Mouse (Mus musculus) CH12.LX (cell line): ENCODE data around the gene Cuedc1. TPM values are rescaled to one million over a fixed set of nuclear protein-coding genes. Genes with fewer than 3 reads are reported as not detected.

Experiments
- DNase-seq: peaks from one replicate; pipeline ENCODE4 v3.0.0-alpha.2; 2013; ENCODE audit errors: extremely low read depth
- H3K27ac ChIP-seq: 2 replicates; pipeline ENCODE4 v1.5.1; 2012; ENCODE audit warnings: low read depth, mild to moderate bottlenecking, control low read depth, moderate library complexity; ENCODE audit not compliant: insufficient read depth
- H3K27me3 ChIP-seq: replicated peaks from 2 replicates; pipeline ENCODE3; 2012; ENCODE audit warnings: inconsistent platforms
- H3K36me3 ChIP-seq, 2 experiments: replicated peaks in 1 of 2; 2 replicates each; pipeline versions ENCODE3 to v1.6.1; 2012; ENCODE audit warnings: inconsistent platforms in 1 of 2, low read length in 1 of 2, mild to moderate bottlenecking in 1 of 2, mixed read lengths in 1 of 2, moderate library complexity in 1 of 2; ENCODE audit not compliant: control insufficient read depth in 1 of 2, insufficient read depth in 1 of 2
- H3K4me1 ChIP-seq, 2 experiments: 2 replicates each; pipeline ENCODE4 v1.6.1; 2012; ENCODE audit warnings: inconsistent platforms in 1 of 2, moderate library complexity in 1 of 2; ENCODE audit not compliant: insufficient read depth in 2 of 2, control insufficient read depth in 1 of 2
- H3K4me2 ChIP-seq: 2 replicates; pipeline ENCODE4 v1.6.1; 2012; ENCODE audit warnings: low read depth, mild to moderate bottlenecking, control low read depth; ENCODE audit not compliant: poor library complexity, insufficient read depth, severe bottlenecking
- H3K4me3 ChIP-seq, 3 experiments: fragments of 150-350 bp in 1 of 3; sonication (generic) in 1 of 3; replicated peaks in 1 of 3; 2 replicates each; pipeline versions ENCODE3 to v1.5.1; 2011 to 2012; ENCODE audit warnings: low read depth in 2 of 3, low read length in 2 of 3, mild to moderate bottlenecking in 2 of 3, moderate library complexity in 2 of 3, control low read depth in 1 of 3, improper control_type of control experiment in 1 of 3, inconsistent platforms in 1 of 3, mixed read lengths in 1 of 3; ENCODE audit not compliant: poor library complexity in 1 of 3
- H3K79me2 ChIP-seq: replicated peaks from 2 replicates; pipeline ENCODE4 v1.6.1; 2012; ENCODE audit warnings: mild to moderate bottlenecking, moderate library complexity; ENCODE audit not compliant: control insufficient read depth, poor library complexity, insufficient read depth, severe bottlenecking; ENCODE audit errors: extremely low read depth
- H3K9ac ChIP-seq: 2 replicates; pipeline ENCODE4 v1.6.1; 2012; ENCODE audit warnings: low read depth, mild to moderate bottlenecking, control low read depth, moderate library complexity; ENCODE audit not compliant: insufficient read depth
- H3K9me3 ChIP-seq: replicated peaks from 2 replicates; pipeline ENCODE3; 2012; ENCODE audit warnings: low read length, inconsistent platforms, mixed read lengths
- CHD1 ChIP-seq: IDR thresholded peaks from 2 replicates; pipeline ENCODE4 v1.6.1; 2012; ENCODE audit warnings: low read depth, low read length, improper control_type of control experiment, inconsistent platforms
- E2F4 ChIP-seq: IDR thresholded peaks from 2 replicates; pipeline ENCODE4 v1.6.1; 2011; ENCODE audit warnings: low read depth, low read length, improper control_type of control experiment; ENCODE audit not compliant: insufficient replicate concordance
- ELF1 ChIP-seq: IDR thresholded peaks from 2 replicates; pipeline ENCODE4 v1.6.1; 2014; ENCODE audit warnings: low read depth, mild to moderate bottlenecking, inconsistent platforms, low read length, improper control_type of control experiment
- JUN ChIP-seq: IDR thresholded peaks from 2 replicates; pipeline ENCODE4 v1.6.1; 2011; ENCODE audit warnings: low read depth, mild to moderate bottlenecking, low read length, improper control_type of control experiment, moderate library complexity; ENCODE audit not compliant: insufficient read depth
- MAZ ChIP-seq: IDR thresholded peaks from 2 replicates; pipeline ENCODE4 v1.6.1; 2012; ENCODE audit warnings: low read depth, mild to moderate bottlenecking, inconsistent platforms, low read length, improper control_type of control experiment, moderate library complexity
- NELFE ChIP-seq: IDR thresholded peaks from 2 replicates; pipeline ENCODE4 v1.6.1; 2011; ENCODE audit warnings: low read depth, low read length, improper control_type of control experiment
- NRF1 ChIP-seq: IDR thresholded peaks from 2 replicates; pipeline ENCODE4 v1.6.1; 2014; ENCODE audit warnings: low read depth, mild to moderate bottlenecking, inconsistent platforms, low read length, improper control_type of control experiment, moderate library complexity
- POLR2A ChIP-seq: IDR thresholded peaks from 2 replicates; pipeline ENCODE4 v1.6.1; 2011; ENCODE audit warnings: low read depth, mild to moderate bottlenecking, improper control_type of control experiment, low read length
- UBTF ChIP-seq: IDR thresholded peaks from 2 replicates; pipeline ENCODE4 v1.6.1; 2012; ENCODE audit warnings: low read depth, mild to moderate bottlenecking, inconsistent platforms, low read length, improper control_type of control experiment, moderate library complexity
- USF1 ChIP-seq: IDR thresholded peaks from 2 replicates; pipeline ENCODE4 v1.6.1; 2014; ENCODE audit warnings: low read depth, mild to moderate bottlenecking, inconsistent platforms, low read length, improper control_type of control experiment
- USF2 ChIP-seq: conservative IDR thresholded peaks from 2 replicates; pipeline ENCODE4 v1.6.1; 2011; ENCODE audit warnings: low read depth, low read length, improper control_type of control experiment
- dilution Hi-C: fragments of 300-500 bp; cut with MboI; formaldehyde crosslinking; loops from 2 replicates; pipeline ENCODE4 v1.14.3; 2020; ENCODE audit warnings: low sequenced_read_pairs; ENCODE audit not compliant: extremely low pct_unique_long_range_greater_than_20kb, extremely low pct_ligation_motif_present
- in situ Hi-C: fragments of 300-500 bp; cut with MboI; formaldehyde crosslinking; loops from 3 replicates; pipeline ENCODE4 v1.14.3; 2019; ENCODE audit warnings: low sequenced_read_pairs, low pct_ligation_motif_present, low pct_unique_long_range_greater_than_20kb, mixed read lengths
- polyA plus RNA-seq: library from polyadenylated mRNA; unstranded; fragments of >175 nt; gene quantifications from 2 replicates; pipeline ENCODE4 v1.2.1, GENCODE M21; 2012; ENCODE audit warnings: low read depth; ENCODE audit not compliant: insufficient read length
- total RNA-seq, 2 experiments: library from RNA; depleted of rRNA; stranded (reverse); fragments of 300-350 nt in 1 of 2; fragments of >200 nt in 1 of 2; gene quantifications; 2 replicates each; pipeline ENCODE4 v1.2.3; 2012 to 2014

The Cuedc1 gene
- total and polyA plus RNA-seq, 3 experiments: 0.20 to 0.51 (median 0.47) TPM

DNA sequence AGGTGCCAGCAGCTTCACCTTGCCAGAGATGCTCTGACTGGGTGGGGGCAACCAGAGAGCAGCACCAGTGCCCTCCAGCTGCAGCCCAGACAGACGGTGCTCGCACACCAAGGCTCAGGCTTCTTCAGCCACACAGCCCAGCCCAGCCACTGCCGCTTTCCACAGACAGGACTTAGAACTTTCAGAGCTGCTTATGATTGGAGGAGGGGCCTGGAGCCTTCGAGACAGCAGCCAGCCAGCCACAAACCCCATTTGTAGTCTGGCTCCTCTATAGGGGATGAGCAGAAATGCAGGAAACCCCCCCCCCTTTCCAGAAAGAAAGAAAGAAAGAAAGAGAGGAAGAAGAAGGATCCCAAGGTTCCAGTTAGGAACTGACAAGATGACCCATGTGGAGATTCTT, 94.7 kb downstream of the Cuedc1 start:
- TF ChIP-seq NRF1: no peak
- no peak for TF ChIP-seq MAZ
- TF ChIP-seq USF2: no peak
- TF ChIP-seq CHD1: no peak
- TF ChIP-seq POLR2A: no peak
- no peak for TF ChIP-seq NELFE
- no peak for TF ChIP-seq UBTF
- TF ChIP-seq JUN: no peak
- no peak for TF ChIP-seq E2F4
- H3K9ac ChIP-seq: no peak overlapping the region
- DNase-seq: no peak
- peaks cover 0 to 15% of the 10 kb centered on the region in 2 experiments; a peak in 2 of 4 replicates for H3K4me1 ChIP-seq
- dilution Hi-C loops: loop anchor here (25.0 kb wide), 1 partner anchor 130 kb away; the partner anchor contains the start of gene Vezf1
- no peaks in the 10 kb centered on the region for H3K79me2 ChIP-seq
- H3K27ac ChIP-seq: no peak overlapping the region
- H3K27me3 ChIP-seq: peaks cover 66% of the 10 kb centered on the region
- no peak overlapping the region for H3K4me3 ChIP-seq
- no peak overlapping the region for H3K4me2 ChIP-seq
- in situ Hi-C loops: no loop called here
- no peaks in the 10 kb centered on the region for H3K9me3 ChIP-seq
- no peaks in the 10 kb centered on the region for H3K36me3 ChIP-seq

DNA sequence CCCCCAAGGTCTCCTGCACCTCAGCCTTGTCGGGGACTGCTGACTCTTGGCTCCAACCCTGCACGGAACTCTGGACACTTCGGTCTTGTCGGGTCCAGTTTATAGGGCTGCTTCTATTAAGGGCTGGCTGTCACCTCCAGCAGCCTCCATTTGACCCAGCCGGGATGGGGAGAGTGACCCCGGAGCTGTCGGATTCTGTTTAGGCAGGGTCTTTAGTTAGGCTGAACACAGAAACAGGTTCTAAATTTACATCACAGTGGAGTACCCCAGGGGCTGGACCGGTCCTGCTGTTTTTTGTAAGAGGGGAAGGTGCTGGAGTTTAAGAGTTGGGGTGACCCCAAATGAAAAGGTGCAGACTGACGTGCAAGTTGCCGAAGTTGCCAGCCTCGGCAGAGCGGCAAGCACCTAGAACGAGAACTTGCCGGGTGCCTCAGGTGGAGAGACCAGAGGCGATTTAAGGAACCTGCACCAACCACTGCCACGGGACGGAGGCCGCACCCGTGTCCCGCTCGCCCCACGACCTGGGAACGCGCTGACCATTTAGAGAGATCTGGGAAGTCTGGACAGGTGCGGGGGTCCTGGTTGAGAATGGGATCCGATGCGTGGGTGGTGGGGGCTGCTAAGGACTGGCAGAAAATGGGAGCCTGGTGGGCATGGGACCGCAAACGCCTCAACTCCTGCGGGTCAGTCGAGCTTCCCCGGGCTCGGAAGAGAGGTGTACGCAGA, 95.4 kb downstream of the Cuedc1 start:
- TF ChIP-seq USF1 (no peak), ELF1 (no peak)
- TF ChIP-seq, all 38 proteins: peak for 0
- peaks cover 0 to 8% of the 10 kb centered on the region in 2 experiments; a peak in 2 of 4 replicates for H3K4me1 ChIP-seq
- peaks cover 70% of the 10 kb centered on the region for H3K27me3 ChIP-seq
- H3K4me2 ChIP-seq: no peak overlapping the region
- H3K27ac ChIP-seq: no peak overlapping the region
- DNase-seq: no peak
- H3K79me2 ChIP-seq: no peaks in the 10 kb centered on the region
- H3K36me3 ChIP-seq: no peaks in the 10 kb centered on the region
- H3K9me3 ChIP-seq: no peaks in the 10 kb centered on the region
- in situ Hi-C loops: no loop called here
- dilution Hi-C loops: loop anchor here (25.0 kb wide), 1 partner anchor 131 kb away; the partner anchor contains the start of gene Vezf1
- no peak overlapping the region for H3K4me3 ChIP-seq
- H3K9ac ChIP-seq: no peak overlapping the region
